Mouse (Mus musculus): ENCODE results near the gene Pop4.

The Pop4 gene

DNA sequence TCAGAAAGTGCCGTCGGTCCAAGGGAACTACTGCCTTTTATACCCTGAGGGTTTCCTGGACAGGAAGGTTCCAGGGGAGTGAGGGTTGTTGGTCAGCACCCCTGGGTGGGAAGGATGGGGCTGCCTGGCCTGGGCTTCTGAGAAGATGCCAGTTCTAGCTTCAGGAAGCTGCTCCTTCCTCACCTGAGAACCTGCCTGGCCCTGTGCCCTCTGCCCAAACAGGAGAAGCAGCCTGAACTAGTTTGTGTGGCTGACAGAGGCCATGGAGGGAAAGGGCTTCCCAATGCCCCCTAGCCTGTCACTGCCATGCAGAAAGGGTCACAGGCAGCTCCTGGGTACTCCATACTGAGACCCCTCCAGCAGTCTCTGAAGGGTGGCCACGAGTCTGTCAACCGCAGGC, 51.7 kb downstream of the Pop4 start:
- no peak for DNase-seq (ENCODE audit: low read depth, low spot score)

DNA sequence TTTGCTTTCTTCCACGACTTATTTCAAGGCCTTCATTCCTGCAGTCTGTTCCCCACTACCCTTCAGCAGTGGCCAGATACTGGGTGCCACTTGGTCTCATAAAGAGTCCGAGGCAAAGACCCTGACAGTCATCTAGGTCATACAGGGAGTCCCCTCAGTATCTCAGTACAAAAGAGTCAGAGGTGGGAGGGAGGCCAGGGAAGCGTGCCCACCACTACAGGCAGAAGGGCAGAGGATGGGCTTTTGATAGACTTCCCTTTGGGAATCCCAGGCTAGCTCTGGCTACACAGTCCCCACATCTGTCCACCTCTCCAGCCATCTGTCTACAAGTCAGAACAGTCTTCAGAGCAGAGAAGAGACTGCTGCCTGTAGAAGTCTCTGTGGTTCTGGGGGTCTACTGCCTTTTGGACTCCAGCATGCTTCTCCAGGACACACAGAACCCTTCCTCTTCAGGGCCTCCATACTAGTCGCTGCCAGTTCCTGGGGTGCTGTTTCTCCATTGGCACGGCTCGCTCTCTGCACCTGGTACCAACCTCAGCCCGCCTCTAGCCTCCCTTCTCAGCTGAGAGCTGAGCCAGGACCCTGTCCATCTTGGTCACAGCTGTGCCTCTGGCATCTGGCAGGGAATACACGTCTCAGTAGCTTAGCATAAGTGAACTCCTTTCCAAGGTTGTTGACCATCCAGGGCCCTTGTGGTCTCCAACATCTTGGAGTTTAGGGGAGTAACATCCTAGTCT, 52.4 kb downstream of the Pop4 start:
- no peak for DNase-seq (ENCODE audit: low read depth, low spot score)

DNA sequence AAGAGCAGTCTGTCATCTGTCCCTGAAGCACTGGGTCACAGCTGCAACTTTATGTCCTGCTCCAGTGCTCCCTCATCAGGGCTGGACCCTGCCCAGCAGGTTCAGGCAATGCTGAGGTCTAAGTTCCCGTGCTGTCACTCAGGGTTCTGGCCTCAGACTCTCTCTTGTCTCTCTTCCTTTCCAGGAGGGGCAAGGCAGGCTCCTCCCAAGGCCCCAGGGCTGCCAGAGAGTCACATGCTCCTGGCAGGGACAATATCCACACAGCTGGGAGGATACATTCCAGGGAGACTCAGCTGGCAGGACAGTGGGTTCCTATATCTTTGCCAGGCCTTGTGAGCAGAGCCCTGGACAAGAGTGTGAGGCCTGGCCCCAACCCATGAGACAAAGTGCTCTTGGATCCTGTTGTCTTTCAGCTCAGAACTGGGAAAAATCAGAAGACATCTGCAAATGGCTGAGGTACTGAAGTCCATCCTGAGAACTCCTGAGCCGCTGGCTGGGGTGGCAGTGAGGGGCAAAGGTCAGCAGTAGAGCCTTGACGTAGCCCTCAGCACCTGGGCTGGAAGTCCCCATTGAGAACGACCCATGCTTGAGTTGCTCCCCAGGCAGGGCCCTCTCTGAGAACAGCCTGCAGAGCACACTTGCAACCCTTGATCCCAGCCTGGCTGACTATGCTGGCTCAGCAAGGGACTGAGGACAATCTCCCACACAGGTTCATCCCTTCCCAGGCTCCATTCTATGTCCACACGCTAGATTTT, 53.6 kb downstream of the Pop4 start:
- no peak for DNase-seq (ENCODE audit: low read depth, low spot score)

DNA sequence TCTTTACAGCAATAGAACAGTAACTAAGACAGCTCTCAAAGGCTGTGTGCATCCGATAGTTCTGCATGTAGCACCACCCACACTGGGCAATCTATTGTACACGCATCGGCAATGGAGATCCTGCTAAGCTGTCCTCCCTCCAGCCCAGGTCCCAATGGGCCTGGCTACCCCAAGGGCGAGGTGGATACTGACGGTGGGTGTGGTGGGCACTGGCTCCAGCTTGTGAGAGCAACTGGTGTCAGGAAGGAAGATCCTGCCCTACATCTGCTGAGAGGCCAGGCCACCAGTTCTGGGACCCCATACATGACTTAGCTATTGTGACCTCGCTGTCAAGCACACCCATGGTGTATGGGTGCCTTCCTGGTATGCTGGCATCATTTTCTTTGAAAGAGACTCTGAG, 55.5 kb downstream of the Pop4 start:
- DNase-seq (ENCODE audit: low read depth, low spot score), result no peak

DNA sequence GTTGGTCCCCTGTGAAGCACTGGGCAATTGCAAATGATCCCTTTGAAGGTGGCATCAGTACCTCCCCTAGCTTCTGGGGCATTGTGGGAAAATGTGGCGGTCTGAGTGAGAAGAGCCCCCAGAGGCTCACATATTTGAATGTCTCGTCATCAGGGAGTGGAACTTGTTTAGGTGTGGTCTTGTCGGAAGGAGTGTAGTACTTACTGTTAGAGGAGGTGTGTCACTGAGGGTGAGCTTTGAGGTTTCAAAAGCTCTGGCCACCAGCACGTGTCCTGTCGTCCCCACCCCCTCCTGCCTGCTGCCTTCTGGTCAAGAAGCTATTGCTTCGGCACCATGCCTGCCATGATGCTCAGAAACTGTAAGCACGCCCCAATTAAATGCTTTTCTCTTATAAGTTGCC, 55.9 kb downstream of the Pop4 start:
- peak; percentile 25 for DNase-seq (ENCODE audit: low read depth, low spot score)

DNA sequence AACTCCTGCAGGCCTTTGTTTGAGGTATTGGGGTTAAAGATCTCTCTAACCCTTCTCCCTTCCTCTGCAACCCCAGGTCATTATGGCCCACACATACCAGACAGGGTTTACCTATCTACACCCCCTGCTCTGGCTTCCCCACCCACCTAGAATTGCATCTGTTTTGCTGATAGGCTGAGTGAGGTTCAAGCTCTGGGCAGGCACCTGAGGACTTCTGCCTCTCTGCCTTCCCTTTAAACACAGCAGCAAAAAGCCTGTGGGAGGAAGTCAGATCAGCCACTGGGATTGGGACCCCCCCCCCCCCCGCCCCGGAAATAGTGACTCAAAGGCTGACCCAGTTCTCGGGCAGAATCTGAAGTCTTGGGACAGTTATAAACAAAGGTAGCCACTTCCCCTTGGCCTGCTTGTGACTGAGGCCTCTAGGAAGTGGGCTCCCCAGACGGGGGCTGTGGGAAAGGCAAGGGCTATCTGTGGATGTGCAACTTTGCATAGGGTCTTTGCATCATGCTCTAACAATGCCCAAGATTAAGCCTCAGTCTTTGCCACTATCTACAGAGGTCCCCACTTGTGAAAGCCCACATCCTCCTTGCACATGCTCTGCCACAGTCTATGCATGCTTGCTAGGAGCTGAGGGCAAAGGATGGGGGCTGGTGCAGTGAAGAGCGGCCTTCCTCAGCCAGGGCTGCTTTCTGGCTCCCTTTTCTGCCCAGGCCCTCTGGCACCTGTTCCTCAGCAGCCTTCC, 56.6 kb downstream of the Pop4 start:
- peak; percentile 65 for DNase-seq (ENCODE audit: low read depth, low spot score)

DNA sequence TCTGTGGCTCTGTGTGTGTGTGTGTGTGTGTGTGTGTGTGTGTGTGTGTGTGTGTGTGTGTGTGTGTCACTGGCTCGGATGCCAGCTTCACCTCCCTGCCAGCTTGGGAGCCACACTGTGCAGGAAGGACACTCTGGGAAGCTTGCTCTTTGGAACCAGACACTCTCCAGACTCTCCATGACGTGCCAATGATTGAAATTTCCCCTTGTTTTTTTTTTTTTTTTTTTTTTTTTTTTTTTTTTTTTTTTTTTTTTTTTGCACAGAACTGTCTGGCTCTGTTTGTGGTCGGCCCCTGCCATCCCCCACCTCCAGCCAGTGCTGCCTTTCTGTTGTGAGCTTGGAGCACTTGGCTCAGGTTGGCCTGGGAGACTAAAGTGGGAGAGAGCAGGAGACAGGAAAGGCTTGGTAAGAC, 58.6 kb downstream of the Pop4 start:
- no peak for DNase-seq (ENCODE audit: low read depth, low spot score)
